Mouse (Mus musculus) CH12.LX (cell line): ENCODE data around the gene Nt5c2. TPM values are rescaled to one million over a fixed set of nuclear protein-coding genes. Genes with fewer than 3 reads are reported as not detected.
A peak's percentile ranks its signal among the peaks of the same experiment; 100 is the strongest.

Experiments
- DNase-seq: peaks from one replicate; pipeline ENCODE4 v3.0.0-alpha.2; 2013; ENCODE audit errors: extremely low read depth
- H3K27ac ChIP-seq: 2 replicates; pipeline ENCODE4 v1.5.1; 2012; ENCODE audit warnings: low read depth, mild to moderate bottlenecking, control low read depth, moderate library complexity; ENCODE audit not compliant: insufficient read depth
- H3K27me3 ChIP-seq: replicated peaks from 2 replicates; pipeline ENCODE3; 2012; ENCODE audit warnings: inconsistent platforms
- H3K36me3 ChIP-seq, 2 experiments: replicated peaks in 1 of 2; 2 replicates each; pipeline versions ENCODE3 to v1.6.1; 2012; ENCODE audit warnings: inconsistent platforms in 1 of 2, low read length in 1 of 2, mild to moderate bottlenecking in 1 of 2, mixed read lengths in 1 of 2, moderate library complexity in 1 of 2; ENCODE audit not compliant: control insufficient read depth in 1 of 2, insufficient read depth in 1 of 2
- H3K4me1 ChIP-seq, 2 experiments: 2 replicates each; pipeline ENCODE4 v1.6.1; 2012; ENCODE audit warnings: inconsistent platforms in 1 of 2, moderate library complexity in 1 of 2; ENCODE audit not compliant: insufficient read depth in 2 of 2, control insufficient read depth in 1 of 2
- H3K4me2 ChIP-seq: 2 replicates; pipeline ENCODE4 v1.6.1; 2012; ENCODE audit warnings: low read depth, mild to moderate bottlenecking, control low read depth; ENCODE audit not compliant: poor library complexity, insufficient read depth, severe bottlenecking
- H3K4me3 ChIP-seq, 3 experiments: fragments of 150-350 bp in 1 of 3; sonication (generic) in 1 of 3; replicated peaks in 1 of 3; 2 replicates each; pipeline versions ENCODE3 to v1.5.1; 2011 to 2012; ENCODE audit warnings: low read depth in 2 of 3, low read length in 2 of 3, mild to moderate bottlenecking in 2 of 3, moderate library complexity in 2 of 3, control low read depth in 1 of 3, improper control_type of control experiment in 1 of 3, inconsistent platforms in 1 of 3, mixed read lengths in 1 of 3; ENCODE audit not compliant: poor library complexity in 1 of 3
- H3K79me2 ChIP-seq: replicated peaks from 2 replicates; pipeline ENCODE4 v1.6.1; 2012; ENCODE audit warnings: mild to moderate bottlenecking, moderate library complexity; ENCODE audit not compliant: control insufficient read depth, poor library complexity, insufficient read depth, severe bottlenecking; ENCODE audit errors: extremely low read depth
- H3K9ac ChIP-seq: 2 replicates; pipeline ENCODE4 v1.6.1; 2012; ENCODE audit warnings: low read depth, mild to moderate bottlenecking, control low read depth, moderate library complexity; ENCODE audit not compliant: insufficient read depth
- H3K9me3 ChIP-seq: replicated peaks from 2 replicates; pipeline ENCODE3; 2012; ENCODE audit warnings: low read length, inconsistent platforms, mixed read lengths
- CHD2 ChIP-seq: IDR thresholded peaks from 2 replicates; pipeline ENCODE4 v1.6.1; 2011; ENCODE audit warnings: low read length, improper control_type of control experiment
- E2F4 ChIP-seq: IDR thresholded peaks from 2 replicates; pipeline ENCODE4 v1.6.1; 2011; ENCODE audit warnings: low read depth, low read length, improper control_type of control experiment; ENCODE audit not compliant: insufficient replicate concordance
- EP300 ChIP-seq: IDR thresholded peaks from 2 replicates; pipeline ENCODE4 v1.6.1; 2011; ENCODE audit warnings: low read length, improper control_type of control experiment
- ETS1 ChIP-seq: conservative IDR thresholded peaks from 2 replicates; pipeline ENCODE4 v1.6.1; 2012; ENCODE audit warnings: low read depth, mild to moderate bottlenecking, inconsistent platforms, low read length, improper control_type of control experiment, moderate library complexity
- GABPA ChIP-seq: IDR thresholded peaks from 2 replicates; pipeline ENCODE4 v1.6.1; 2012; ENCODE audit warnings: low read depth, low read length, improper control_type of control experiment, inconsistent platforms; ENCODE audit not compliant: insufficient replicate concordance
- JUN ChIP-seq: IDR thresholded peaks from 2 replicates; pipeline ENCODE4 v1.6.1; 2011; ENCODE audit warnings: low read depth, mild to moderate bottlenecking, low read length, improper control_type of control experiment, moderate library complexity; ENCODE audit not compliant: insufficient read depth
- JUND ChIP-seq: conservative IDR thresholded peaks from 2 replicates; pipeline ENCODE4 v1.6.1; 2011; ENCODE audit warnings: low read depth, low read length, improper control_type of control experiment
- MAX ChIP-seq: IDR thresholded peaks from 2 replicates; pipeline ENCODE4 v1.6.1; 2011; ENCODE audit warnings: low read length, improper control_type of control experiment
- MXI1 ChIP-seq: IDR thresholded peaks from 2 replicates; pipeline ENCODE4 v1.6.1; 2011; ENCODE audit warnings: mild to moderate bottlenecking, low read depth, low read length, improper control_type of control experiment
- POLR2AphosphoS2 ChIP-seq: IDR thresholded peaks from 2 replicates; pipeline ENCODE4 v1.6.1; 2011; ENCODE audit warnings: low read depth, low read length, improper control_type of control experiment
- RAD21 ChIP-seq: IDR thresholded peaks from 2 replicates; pipeline ENCODE4 v1.6.1; 2011; ENCODE audit warnings: low read depth, mild to moderate bottlenecking, low read length, improper control_type of control experiment, moderate library complexity
- RCOR1 ChIP-seq: conservative IDR thresholded peaks from 2 replicates; pipeline ENCODE4 v1.6.1; 2012; ENCODE audit warnings: low read depth, mild to moderate bottlenecking, inconsistent platforms, low read length, improper control_type of control experiment
- TCF12 ChIP-seq: IDR thresholded peaks from 2 replicates; pipeline ENCODE4 v1.6.1; 2014; ENCODE audit warnings: low read depth, mild to moderate bottlenecking, inconsistent platforms, low read length, improper control_type of control experiment
- USF1 ChIP-seq: IDR thresholded peaks from 2 replicates; pipeline ENCODE4 v1.6.1; 2014; ENCODE audit warnings: low read depth, mild to moderate bottlenecking, inconsistent platforms, low read length, improper control_type of control experiment
- ZMIZ1 ChIP-seq: IDR thresholded peaks from 2 replicates; pipeline ENCODE4 v1.6.1; 2012; ENCODE audit warnings: low read depth, mild to moderate bottlenecking, inconsistent platforms, low read length, improper control_type of control experiment
- dilution Hi-C: fragments of 300-500 bp; cut with MboI; formaldehyde crosslinking; loops from 2 replicates; pipeline ENCODE4 v1.14.3; 2020; ENCODE audit warnings: low sequenced_read_pairs; ENCODE audit not compliant: extremely low pct_unique_long_range_greater_than_20kb, extremely low pct_ligation_motif_present
- in situ Hi-C: fragments of 300-500 bp; cut with MboI; formaldehyde crosslinking; loops from 3 replicates; pipeline ENCODE4 v1.14.3; 2019; ENCODE audit warnings: low sequenced_read_pairs, low pct_ligation_motif_present, low pct_unique_long_range_greater_than_20kb, mixed read lengths
- polyA plus RNA-seq: library from polyadenylated mRNA; unstranded; fragments of >175 nt; gene quantifications from 2 replicates; pipeline ENCODE4 v1.2.1, GENCODE M21; 2012; ENCODE audit warnings: low read depth; ENCODE audit not compliant: insufficient read length
- total RNA-seq, 2 experiments: library from RNA; depleted of rRNA; stranded (reverse); fragments of 300-350 nt in 1 of 2; fragments of >200 nt in 1 of 2; gene quantifications; 2 replicates each; pipeline ENCODE4 v1.2.3; 2012 to 2014

The Nt5c2 gene
- total and polyA plus RNA-seq, 3 experiments = 15.1 to 62.9 (median 21.1) TPM

DNA sequence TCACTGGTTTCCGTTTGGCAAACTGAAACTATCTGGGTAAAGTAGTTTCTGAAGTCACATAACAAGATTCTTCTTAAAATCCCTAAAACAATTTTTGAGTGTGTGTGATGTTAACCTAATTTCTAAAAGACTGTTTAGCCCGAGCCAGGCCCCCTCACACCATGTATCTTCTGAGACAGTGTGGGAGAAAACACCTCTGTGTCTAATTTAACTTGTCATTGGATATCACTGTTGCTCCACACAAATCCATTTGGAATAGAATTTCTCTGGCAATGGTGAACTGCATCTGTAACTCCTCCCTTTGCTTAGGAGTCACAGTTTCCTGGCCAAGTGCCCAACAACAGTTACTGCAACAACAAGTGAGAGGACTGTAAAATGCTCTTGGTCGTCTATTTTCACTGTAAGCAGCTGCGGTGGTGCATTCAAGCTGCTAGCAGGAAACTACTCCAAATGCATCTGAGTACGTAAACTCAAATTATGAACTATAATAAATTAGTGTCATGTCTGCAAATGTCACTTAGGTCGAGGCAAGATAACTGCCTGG lies 85.8 kb downstream of the Nt5c2 start:
- Histone ChIP-seq H3K79me2 (no peaks in the 10 kb centered on the region), H3K9ac (no peak overlapping the region), H3K27me3 (no peaks in the 10 kb centered on the region), H3K4me1 (peaks cover 0 to 27% of the 10 kb centered on the region in 2 experiments; a peak in 3 of 4 replicates), H3K4me2 (0 out of 2 replicates have a peak overlapping the region, but pooled peaks have one; percentile 44), H3K36me3 (peaks cover 0 to 31% of the 10 kb centered on the region in 2 experiments), H3K27ac (no peak overlapping the region)
- dilution Hi-C loops = no loop called here
- no peak for TF ChIP-seq RCOR1
- TF ChIP-seq, all 38 proteins: peak for 0
- no peak overlapping the region for H3K4me3 ChIP-seq
- in situ Hi-C loops = no loop called here
- DNase-seq = peak; percentile 4
- no peaks in the 10 kb centered on the region for H3K9me3 ChIP-seq

- H3K9me3 ChIP-seq = no peaks in the 10 kb centered on the region
- dilution Hi-C loops = no loop called here
- no peaks in the 10 kb centered on the region for H3K79me2 ChIP-seq
- H3K4me2 ChIP-seq = no peak overlapping the region
- no peak overlapping the region for H3K4me3 ChIP-seq
- H3K9ac ChIP-seq = no peak overlapping the region
- no peak for DNase-seq
- H3K27ac ChIP-seq = no peak overlapping the region
- H3K27me3 ChIP-seq = no peaks in the 10 kb centered on the region
- in situ Hi-C loops = no loop called here
- peaks cover 0 to 25% of the 10 kb centered on the region in 2 experiments; a peak in 3 of 4 replicates for H3K4me1 ChIP-seq
- no peak for TF ChIP-seq RCOR1
- TF ChIP-seq E2F4 = no peak
- no peak for TF ChIP-seq ETS1
- TF ChIP-seq EP300 = no peak
- no peak for TF ChIP-seq TCF12
- no peak for TF ChIP-seq MAX
- no peak for TF ChIP-seq GABPA
- TF ChIP-seq JUN = no peak
- no peak for TF ChIP-seq ZMIZ1
- no peak for TF ChIP-seq JUND
- TF ChIP-seq USF1 = no peak
- TF ChIP-seq RAD21 = no peak
- no peak for TF ChIP-seq POLR2AphosphoS2
- no peak for TF ChIP-seq MXI1
- no peak for TF ChIP-seq CHD2
- H3K36me3 ChIP-seq = peaks cover under 1 to 30% of the 10 kb centered on the region in 2 experiments
Observed at GRCm38 (mm10) chr19:46928136-46928535, 86.8 kb downstream of the Nt5c2 start.
